Mouse (Mus musculus) forebrain, embryonic 12.5 days (tissue): Measurements from ENCODE around the gene Gm14399. TPM values are rescaled to one million over a fixed set of nuclear protein-coding genes. Genes with fewer than 3 reads are reported as not detected.
"Not testable (repeated sequence)": the region's sequence is repeated elsewhere in the genome, so short reads cannot be mapped to it uniquely, and the experiment has no call there.

ENCODE experiments used
- ATAC-seq: fragments of 200-750 bp; cut with Nextera tagmentation; 2 replicates; pipeline ENCODE4 v1.8.0; 2017; ENCODE audit warnings: moderate TSS enrichment; ENCODE audit not compliant: low FRiP score
- H3K27ac ChIP-seq: fragments of 300-500 bp; sonication (generic); 2 replicates; pipeline ENCODE4 v1.5.1; 2016; ENCODE audit warnings: mild to moderate bottlenecking
- H3K27me3 ChIP-seq: fragments of 300-500 bp; sonication (generic); 2 replicates; pipeline ENCODE4 v1.6.1; 2016; ENCODE audit warnings: mild to moderate bottlenecking
- H3K36me3 ChIP-seq: fragments of 300-500 bp; sonication (generic); replicated peaks from 2 replicates; pipeline ENCODE4 v1.6.1; 2016; ENCODE audit warnings: mild to moderate bottlenecking
- H3K4me1 ChIP-seq: fragments of 300-500 bp; sonication (generic); 2 replicates; pipeline ENCODE4 v1.6.1; 2016
- H3K4me2 ChIP-seq: fragments of 300-500 bp; sonication (generic); 2 replicates; pipeline ENCODE4 v1.6.1; 2016; ENCODE audit warnings: mild to moderate bottlenecking, moderate library complexity
- H3K4me3 ChIP-seq: fragments of 300-500 bp; sonication (generic); replicated peaks from 2 replicates; pipeline ENCODE4 v1.5.1; 2016; ENCODE audit warnings: mild to moderate bottlenecking
- H3K9ac ChIP-seq: fragments of 300-500 bp; sonication (generic); 2 replicates; pipeline ENCODE4 v1.6.1; 2016; ENCODE audit warnings: mild to moderate bottlenecking
- H3K9me3 ChIP-seq: fragments of 300-500 bp; sonication (generic); 2 replicates; pipeline ENCODE4 v1.6.1; 2016
- WGBS: fragments of 180-500 bp; shearing (Covaris S2); methylation state at CpG from one replicate; pipeline ENCODE4 v1.1.7; 2016; 5-methylcytosine and 5-hydroxymethylcytosine counted together
- polyA plus RNA-seq: library from polyadenylated mRNA; unstranded; fragments of >200 nt; fragmentation: Nextera tagmentation; extraction: Ambion mirVana; gene quantifications from 2 replicates; pipeline ENCODE4 v1.2.1, GENCODE M21; 2016

The Gm14399 gene
- 5.9 and 6.2 TPM in 2 replicates for polyA plus RNA-seq

DNA sequence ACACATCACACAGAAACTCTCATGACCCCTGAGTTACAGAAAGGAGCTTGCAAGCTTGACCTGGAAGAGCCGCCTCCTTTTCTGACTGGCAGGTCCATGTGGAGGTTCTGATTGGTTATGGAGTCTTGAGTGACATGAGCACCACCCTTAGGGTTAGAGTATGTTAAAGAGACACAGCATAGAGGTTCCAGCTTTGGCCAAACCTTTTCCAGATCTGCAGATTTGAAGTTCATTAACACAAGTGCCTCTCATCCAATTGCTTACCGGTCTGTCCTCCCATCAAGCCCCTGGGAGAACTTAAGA, at the start of gene Gm14399:
Gm14399 (minus strand) TSS at position 20 of the 303 bp plus-strand sequence.
- WGBS = 4% methylated on average over 1 of the region's 2 CpGs
- Histone ChIP-seq H3K9ac (peak within 1 kb of the TSS; percentile 50), H3K4me2 (peak within 1 kb of the TSS; percentile 46), H3K4me3 (peak within 1 kb of the TSS; percentile 45)
- H3K27me3 ChIP-seq, ATAC-seq, H3K9me3 ChIP-seq, H3K36me3 ChIP-seq, H3K27ac ChIP-seq, H3K4me1 ChIP-seq: not testable (repeated sequence)

DNA sequence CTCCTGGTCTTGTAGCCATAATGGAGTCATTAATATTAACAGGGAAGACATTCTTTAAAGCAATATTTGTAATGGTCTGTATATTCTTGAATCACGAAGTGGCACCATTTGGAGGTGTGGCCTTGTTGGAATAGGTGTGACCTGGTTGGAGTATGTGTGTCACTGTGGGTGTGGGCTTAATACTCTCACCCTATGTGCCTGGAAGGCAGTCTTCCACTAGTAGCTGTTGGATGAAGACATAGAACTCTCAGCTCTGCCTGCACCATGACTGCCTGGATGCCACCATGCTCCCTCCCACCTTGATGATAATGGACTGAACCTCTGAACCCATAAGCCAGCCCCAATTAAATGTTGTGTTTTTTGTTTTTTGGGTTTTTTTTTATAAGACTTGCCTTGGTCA, 37.2 kb upstream of the Gm14399 start:
- H3K4me3 ChIP-seq, H3K4me2 ChIP-seq, H3K4me1 ChIP-seq, H3K9me3 ChIP-seq, H3K27ac ChIP-seq, H3K36me3 ChIP-seq, H3K27me3 ChIP-seq, ATAC-seq, H3K9ac ChIP-seq: not testable (repeated sequence)
- WGBS = 35% methylated on average over 1 of the region's 1 CpGs

DNA sequence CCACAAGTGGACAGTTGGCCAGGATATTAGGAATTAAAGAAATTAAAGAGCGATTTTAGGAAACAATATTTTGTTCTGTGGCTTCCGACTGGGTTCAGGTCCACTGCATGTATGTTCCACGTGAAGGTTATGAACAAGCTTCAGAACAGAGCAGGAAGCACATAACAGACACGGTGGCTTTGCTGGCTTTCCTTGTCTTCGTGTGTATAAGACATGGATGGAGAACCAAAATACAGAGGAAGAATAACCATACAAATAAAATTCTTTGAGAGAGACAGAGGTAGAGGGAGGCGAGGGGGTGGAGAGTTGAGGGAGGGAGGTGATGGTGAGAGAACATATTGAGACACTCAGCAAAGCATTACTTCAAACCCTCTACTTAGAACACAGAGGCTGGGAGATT, 34.5 kb upstream of the Gm14399 start:
- Histone ChIP-seq H3K4me3 (no peak overlapping the region), H3K27me3 (no peaks in the 10 kb centered on the region)
- 81% methylated on average over 6 of the region's 6 CpGs for WGBS

DNA sequence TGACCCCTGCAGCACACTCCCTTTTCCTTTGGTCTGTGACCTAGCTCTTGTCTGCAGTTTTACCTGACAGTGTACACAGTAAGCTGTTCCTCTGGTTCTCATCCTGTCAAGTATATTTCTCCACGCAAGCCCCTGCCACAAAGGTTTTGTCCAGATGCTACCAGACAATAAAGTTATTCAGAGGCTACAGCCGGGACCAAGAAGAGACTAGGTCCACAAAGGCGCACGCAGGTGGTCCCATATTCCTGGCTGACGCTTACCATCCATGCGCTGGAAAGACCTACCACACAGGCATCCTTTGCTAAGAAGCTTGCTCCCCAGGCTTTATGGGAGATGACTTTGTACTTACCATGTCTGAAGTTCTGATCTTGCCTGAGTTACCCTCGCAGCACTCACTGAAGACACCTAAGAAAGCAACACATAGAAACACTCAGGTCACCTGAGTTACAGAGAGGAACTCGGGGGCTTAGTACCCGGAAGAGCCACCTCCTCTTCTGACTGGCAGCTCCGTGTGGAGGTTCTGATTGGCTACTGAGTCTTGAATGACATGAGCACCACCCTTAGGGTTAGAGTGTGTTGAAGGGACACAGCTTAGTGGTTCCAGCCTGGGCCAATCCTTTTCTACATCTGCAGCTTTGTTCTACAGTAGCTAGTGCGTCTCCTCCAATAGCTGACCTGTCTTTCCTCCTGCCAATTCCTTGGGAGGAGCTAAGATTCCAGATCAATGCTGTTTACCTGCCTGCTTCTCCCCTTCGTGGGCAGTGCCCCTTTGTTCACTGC, 33.8 kb upstream of the Gm14399 start, which contains the start of gene Gm14443:
Gm14443 (minus strand) TSS at position 471 of the 780 bp plus-strand sequence.
- H3K36me3 ChIP-seq, H3K9ac ChIP-seq, ATAC-seq, H3K4me2 ChIP-seq, H3K27ac ChIP-seq, H3K4me1 ChIP-seq, H3K4me3 ChIP-seq, H3K27me3 ChIP-seq, H3K9me3 ChIP-seq: not testable (repeated sequence)
- 81% methylated on average over 12 of the region's 12 CpGs for WGBS

More for the DNA sequence above, 34.5 kb upstream of the Gm14399 start:
- no peak overlapping the region for H3K4me2 ChIP-seq
- H3K36me3 ChIP-seq = no peaks in the 10 kb centered on the region
- H3K9me3 ChIP-seq = no peaks in the 10 kb centered on the region
- H3K27ac ChIP-seq = no peak overlapping the region
- ATAC-seq = no peak
- no peak overlapping the region for H3K9ac ChIP-seq
- H3K4me1 ChIP-seq = no peaks in the 10 kb centered on the region

DNA sequence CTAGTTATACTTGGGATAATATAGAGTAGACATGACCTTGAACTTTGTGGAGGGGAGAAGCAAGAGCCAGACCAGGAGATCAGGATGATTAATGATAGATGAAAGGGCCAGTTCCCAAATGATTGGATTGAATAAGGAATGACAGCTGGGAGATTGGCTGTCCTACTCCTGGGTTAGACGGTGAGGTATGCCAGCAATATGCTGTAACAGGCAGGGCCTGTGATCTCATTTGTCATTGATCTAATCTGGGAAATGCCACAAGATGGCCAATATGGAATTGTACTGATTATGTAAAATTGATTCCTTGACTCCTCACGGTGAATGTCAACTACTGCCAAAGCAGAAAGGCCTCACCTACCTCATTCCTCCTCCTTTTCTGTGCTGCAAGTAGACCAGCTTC, 32.2 kb upstream of the Gm14399 start:
- not testable (repeated sequence) for H3K36me3 ChIP-seq, H3K4me2 ChIP-seq, ATAC-seq, H3K9me3 ChIP-seq, H3K27ac ChIP-seq, H3K4me3 ChIP-seq, H3K4me1 ChIP-seq, H3K27me3 ChIP-seq, H3K9ac ChIP-seq
- WGBS = 86% methylated on average over 2 of the region's 2 CpGs

DNA sequence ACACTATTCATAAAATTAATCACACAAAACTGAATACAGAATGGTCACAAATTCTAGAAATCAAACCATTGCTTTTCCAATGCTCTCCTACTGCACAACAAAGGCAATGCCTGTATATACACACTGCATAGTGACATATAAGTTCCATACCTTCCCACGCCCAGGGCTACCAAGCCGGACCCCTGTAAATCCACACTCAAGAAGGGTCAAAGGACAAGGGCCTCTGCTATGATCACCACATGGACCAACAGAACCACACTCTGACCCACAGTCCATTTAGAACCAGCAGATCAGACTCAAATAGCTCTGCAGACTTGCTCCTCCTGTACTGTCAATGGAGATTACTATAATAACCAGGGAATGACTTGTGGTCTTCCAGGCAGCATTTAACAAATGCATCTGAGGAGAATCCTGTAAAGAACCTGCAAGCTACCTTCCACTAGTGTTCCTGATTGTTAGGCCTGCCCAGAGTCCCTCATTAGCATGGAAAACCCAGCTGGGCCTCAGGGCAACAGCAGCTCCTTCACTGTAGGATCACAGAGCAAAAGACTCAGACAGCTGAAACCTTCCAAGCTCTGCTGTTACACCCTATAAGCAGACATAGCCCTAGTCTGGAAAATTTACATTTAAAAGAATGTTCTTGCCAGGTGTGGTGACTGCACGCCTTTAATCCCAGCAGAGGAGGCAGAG, 31.2 kb upstream of the Gm14399 start:
- not testable (repeated sequence) for ATAC-seq, H3K9ac ChIP-seq, H3K27me3 ChIP-seq, H3K9me3 ChIP-seq, H3K4me3 ChIP-seq, H3K36me3 ChIP-seq, H3K4me2 ChIP-seq, H3K4me1 ChIP-seq, H3K27ac ChIP-seq
- WGBS = 92% methylated on average over 3 of the region's 3 CpGs

DNA sequence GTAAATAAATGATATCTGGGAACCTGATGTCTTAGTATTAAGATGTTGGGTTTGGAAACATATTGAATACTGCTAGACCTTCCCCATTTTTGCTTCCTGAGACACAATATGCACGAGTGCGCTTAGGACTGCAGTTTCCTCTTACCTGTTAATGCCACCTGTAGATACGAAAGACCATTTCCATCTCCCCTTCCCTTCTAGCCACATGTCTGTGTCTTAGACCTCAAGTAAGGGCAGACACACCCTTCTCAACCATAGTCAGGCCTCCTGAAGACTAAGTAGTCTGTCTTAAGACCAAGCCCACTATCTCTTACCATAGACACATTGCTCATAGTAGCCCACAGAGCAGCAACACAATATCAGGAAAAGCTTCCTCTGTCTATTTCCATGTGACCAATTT, 30.3 kb upstream of the Gm14399 start:
- no peak for ATAC-seq
- H3K4me1 ChIP-seq = no peaks in the 10 kb centered on the region
- no peak overlapping the region for H3K9ac ChIP-seq
- H3K4me3 ChIP-seq = no peak overlapping the region
- no peak overlapping the region for H3K4me2 ChIP-seq
- 90% methylated on average over 3 of the region's 3 CpGs for WGBS
- no peaks in the 10 kb centered on the region for H3K36me3 ChIP-seq
- H3K27ac ChIP-seq = no peak overlapping the region
- no peaks in the 10 kb centered on the region for H3K9me3 ChIP-seq
- H3K27me3 ChIP-seq = no peaks in the 10 kb centered on the region

DNA sequence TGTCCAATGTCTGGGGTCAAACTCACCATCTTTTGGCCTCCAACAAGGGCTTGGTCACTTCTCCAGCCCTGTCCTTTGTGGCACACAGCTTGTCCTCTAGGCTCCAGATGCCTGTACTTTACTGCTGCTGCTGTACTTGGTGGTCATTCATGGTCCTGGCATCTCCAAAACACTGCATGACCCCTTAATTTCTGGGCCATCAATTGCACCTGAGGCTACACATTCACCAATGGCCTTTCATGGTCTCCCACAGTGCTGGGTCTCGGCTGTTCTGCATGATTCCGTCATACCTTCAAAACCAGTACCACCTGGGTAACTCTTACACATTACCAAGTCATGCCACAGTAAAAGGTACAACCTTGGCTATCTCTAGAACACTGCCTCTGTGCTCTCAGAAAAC, 25.1 kb upstream of the Gm14399 start:
- not testable (repeated sequence) for H3K9ac ChIP-seq, H3K9me3 ChIP-seq, H3K27me3 ChIP-seq, H3K4me1 ChIP-seq, H3K4me2 ChIP-seq, H3K36me3 ChIP-seq, H3K27ac ChIP-seq, H3K4me3 ChIP-seq, ATAC-seq
- 91% methylated on average over 2 of the region's 2 CpGs for WGBS

DNA sequence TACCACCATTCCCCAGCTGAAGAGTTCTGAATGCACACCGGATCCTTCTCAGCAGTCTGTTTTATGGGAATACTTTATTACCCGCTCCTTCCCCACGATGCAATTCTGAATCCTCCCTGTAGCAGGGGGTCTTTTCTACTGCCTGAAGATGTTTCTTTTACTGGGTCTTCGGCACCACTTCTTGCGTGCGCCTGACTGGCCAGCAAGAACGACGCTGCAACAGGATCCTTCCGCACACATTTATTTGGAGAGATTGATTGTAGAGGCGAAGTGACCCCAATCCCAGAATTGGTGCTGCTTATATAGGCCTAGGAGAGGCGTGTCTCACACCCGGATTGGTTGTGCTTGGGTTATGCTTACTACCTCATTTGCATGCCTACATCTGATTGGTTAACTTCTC, 23.3 kb upstream of the Gm14399 start:
- not testable (repeated sequence) for H3K36me3 ChIP-seq, H3K9me3 ChIP-seq, H3K4me2 ChIP-seq, H3K9ac ChIP-seq, H3K27me3 ChIP-seq, ATAC-seq, H3K27ac ChIP-seq, H3K4me1 ChIP-seq, H3K4me3 ChIP-seq
- 96% methylated on average over 12 of the region's 12 CpGs for WGBS

DNA sequence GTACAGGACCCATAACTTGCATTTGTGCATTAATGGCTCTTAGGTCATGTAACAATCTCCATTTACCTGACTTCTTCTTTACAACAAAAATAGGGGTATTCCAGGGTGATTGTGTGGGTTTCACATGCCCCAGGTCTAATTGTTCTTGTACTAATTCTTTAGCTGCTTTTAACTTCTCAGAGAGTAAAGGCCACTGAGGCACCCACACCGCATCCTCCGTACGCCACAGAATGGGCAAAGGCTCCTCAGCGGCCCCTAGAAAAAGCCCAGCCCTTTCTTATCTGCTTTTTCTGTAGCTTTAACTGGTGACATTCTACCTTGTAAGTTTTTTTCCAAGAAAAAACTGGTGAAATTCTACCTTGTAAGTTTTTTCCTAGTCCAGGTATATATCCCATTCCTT, 19.6 kb upstream of the Gm14399 start:
- ATAC-seq = not testable (repeated sequence)

DNA sequence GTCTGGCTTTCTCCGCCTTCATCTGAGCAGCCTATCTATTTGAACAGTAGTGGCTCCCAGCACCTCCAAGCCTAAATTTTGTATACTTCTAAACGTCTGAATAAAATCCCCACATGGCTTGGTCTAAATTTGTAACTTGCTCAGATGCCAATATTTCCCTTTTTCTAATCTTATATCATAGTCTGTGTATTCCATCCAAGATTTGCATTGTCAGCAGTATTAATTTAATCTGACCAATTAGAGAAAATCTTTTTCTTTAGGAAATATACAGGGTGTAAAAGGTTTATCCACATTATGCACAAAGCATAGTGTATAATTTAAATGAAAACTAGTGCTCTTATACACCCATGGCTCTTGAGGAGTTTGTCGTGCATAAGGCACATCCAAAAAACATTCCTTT, 16.8 kb upstream of the Gm14399 start:
- Histone ChIP-seq H3K27me3 (no peaks in the 10 kb centered on the region), H3K4me1 (no peaks in the 10 kb centered on the region), H3K4me3 (no peak overlapping the region), H3K4me2 (no peak overlapping the region), H3K36me3 (no peaks in the 10 kb centered on the region), H3K9me3 (peaks cover 13% of the 10 kb centered on the region), H3K9ac (no peak overlapping the region), H3K27ac (no peak overlapping the region)
- no peak for ATAC-seq
- WGBS = 89% methylated on average over 3 of the region's 3 CpGs

More for the DNA sequence above, 19.6 kb upstream of the Gm14399 start:
- H3K27me3 ChIP-seq, H3K4me2 ChIP-seq, H3K4me3 ChIP-seq, H3K9me3 ChIP-seq, H3K9ac ChIP-seq, H3K4me1 ChIP-seq, H3K36me3 ChIP-seq, H3K27ac ChIP-seq: not testable (repeated sequence)
- WGBS = 88% methylated on average over 4 of the region's 4 CpGs

DNA sequence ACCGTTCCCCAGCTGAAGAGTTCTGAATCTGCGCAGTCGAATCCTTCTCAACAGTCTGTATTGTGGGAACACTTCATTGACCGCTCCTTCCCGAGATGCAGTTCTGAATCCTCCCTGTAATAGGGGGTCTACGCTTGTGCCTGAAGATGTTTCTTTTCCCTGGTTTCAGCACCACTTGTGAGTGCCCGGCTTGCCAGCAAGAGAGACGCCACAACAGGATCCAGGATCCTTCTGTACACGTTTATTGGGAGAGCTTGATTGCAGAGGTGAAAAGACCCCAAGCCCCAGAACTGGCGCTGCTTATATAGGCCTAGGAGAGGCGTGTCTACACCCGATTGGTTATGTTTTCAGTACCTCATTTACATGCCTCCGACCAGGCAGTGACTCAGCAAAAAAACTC, 14.9 kb upstream of the Gm14399 start:
- Histone ChIP-seq H3K27me3 (no peaks in the 10 kb centered on the region), H3K4me2 (no peak overlapping the region), H3K9me3 (peaks cover 13% of the 10 kb centered on the region), H3K4me1 (no peaks in the 10 kb centered on the region), H3K36me3 (no peaks in the 10 kb centered on the region), H3K4me3 (no peak overlapping the region), H3K9ac (no peak overlapping the region), H3K27ac (no peak overlapping the region)
- WGBS = 90% methylated on average over 13 of the region's 13 CpGs
- no peak for ATAC-seq
